10 mouse cellular contexts compared by ENCODE assay signal in the genomic region with DNA sequence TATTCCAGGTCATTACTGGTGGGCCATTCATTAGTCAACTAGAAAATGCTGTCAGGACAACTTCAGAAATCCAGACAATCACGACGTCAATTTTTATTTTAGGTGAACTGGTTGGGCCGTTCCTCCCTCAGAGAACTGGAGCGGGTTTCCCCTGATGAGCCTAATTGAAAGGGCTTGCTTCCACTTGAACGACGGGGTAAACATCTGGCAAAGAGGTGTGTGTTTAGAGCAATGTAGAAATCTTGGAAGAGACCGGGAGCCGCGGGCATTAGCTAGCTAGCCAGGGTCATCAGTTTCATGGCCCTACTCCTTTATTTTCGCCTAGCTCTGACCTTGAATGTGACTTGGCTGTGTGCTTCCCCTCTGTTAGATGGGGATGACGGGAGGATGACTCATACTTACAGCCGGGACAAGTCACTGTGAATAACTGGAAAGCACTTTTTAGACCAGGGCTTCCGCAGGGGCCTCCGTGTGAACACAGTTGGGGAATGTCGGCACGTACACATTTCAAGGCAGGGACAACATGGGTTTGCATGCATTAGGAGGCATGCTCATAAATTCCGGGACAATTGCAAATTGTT.
DNase-seq lines count a peak whose midpoint lies in the region; ATAC-seq and TF ChIP-seq lines count a peak whose summit lies in the region.
"Had no signal": no experiment of that assay in that cellular context is flagged by ENCODE, and none has a peak within 500 bp of the region (broad histone marks: within the 10 kb centered on the region; RNA-seq: fewer than 3 reads in every experiment).

No protein-coding gene starts in this region.

- H3K9me3 ChIP-seq in heart, embryonic 10.5 days, result no peaks in the 10 kb centered on the region
- no peaks in the 10 kb centered on the region for H3K9me3 ChIP-seq in intestine, postnatal 0 days (ENCODE audit: control insufficient read depth)
- H3K9me3 ChIP-seq: embryonic facial prominence, embryonic 12.5 days had no signal

- H3K9ac ChIP-seq in intestine, postnatal 0 days (ENCODE audit: low read depth, low read length), result no peak overlapping the region
- H3K9ac ChIP-seq: embryonic facial prominence, embryonic 12.5 days had no signal

- H3K27me3 ChIP-seq in heart, embryonic 10.5 days (ENCODE audit: insufficient read depth, poor library complexity, severe bottlenecking), result no peaks in the 10 kb centered on the region
- H3K27me3 ChIP-seq in intestine, postnatal 0 days (replicated peaks; ENCODE audit: control insufficient read depth, insufficient read depth, low read length), result no peaks in the 10 kb centered on the region
- H3K27me3 ChIP-seq: embryonic facial prominence, embryonic 12.5 days had no signal

- H3K36me3 ChIP-seq in heart, embryonic 10.5 days, result no peaks in the 10 kb centered on the region
- H3K36me3 ChIP-seq in intestine, postnatal 0 days (ENCODE audit: control insufficient read depth, insufficient read depth), result no peaks in the 10 kb centered on the region
- H3K36me3 ChIP-seq: embryonic facial prominence, embryonic 12.5 days had no signal

- DNase-seq in heart, adult 8-10 months (ENCODE audit: low spot score), result peak; percentile 10
- no peak for DNase-seq in heart, embryonic 10.5 days (ENCODE audit: low spot score)
- peak; percentile 45 for DNase-seq in 3T3-L1 (ENCODE audit: low read depth, low spot score)
- peak; percentile 24 for DNase-seq in brain, adult 2 months (ENCODE audit: low read depth, low spot score)
- DNase-seq in cerebellum, postnatal 36 days, result no peak
- no peak for DNase-seq in cerebellum, adult 9-10 months
- DNase-seq in left cerebral cortex, postnatal 4 days, result no peak
- DNase-seq: layer of hippocampus, postnatal 36 days had no signal

- no peak overlapping the region for H3K27ac ChIP-seq in heart, embryonic 10.5 days
- H3K27ac ChIP-seq in intestine, postnatal 0 days (ENCODE audit: low read depth, low read length), result no peak overlapping the region
- H3K27ac ChIP-seq: embryonic facial prominence, embryonic 12.5 days had no signal

- ATAC-seq in intestine, postnatal 0 days, result no peak

- H3K4me1 ChIP-seq in heart, embryonic 10.5 days, result peaks cover 10% of the 10 kb centered on the region; the same call in 1 of the 2 replicates
- H3K4me1 ChIP-seq in intestine, postnatal 0 days (replicated peaks; ENCODE audit: control insufficient read depth, insufficient read depth, low read length), result no peaks in the 10 kb centered on the region
- H3K4me1 ChIP-seq: embryonic facial prominence, embryonic 12.5 days had no signal

- WGBS in heart, embryonic 10.5 days, result 68% methylated on average over 17 of the region's 17 CpGs
- 57% methylated on average over 17 of the region's 17 CpGs for WGBS in intestine, postnatal 0 days

- no peak overlapping the region for H3K4me3 ChIP-seq in heart, embryonic 10.5 days
- H3K4me3 ChIP-seq in intestine, postnatal 0 days (ENCODE audit: low read depth, low read length), result no peak overlapping the region
- H3K4me3 ChIP-seq: embryonic facial prominence, embryonic 12.5 days had no signal

- no peak for TF ChIP-seq CTCF in intestine, postnatal 0 days (IDR thresholded peaks at IDR 0.05; ENCODE audit: low read depth)

- intact Hi-C loops in left cerebral cortex, postnatal 4 days (cut with DNase I), result no loop called here

- peak overlapping the region; percentile 27; the same call in 1 of the 2 replicates for H3K4me2 ChIP-seq in intestine, postnatal 0 days (replicated peaks; ENCODE audit: low read depth)
- H3K4me2 ChIP-seq: embryonic facial prominence, embryonic 12.5 days had no signal

Comparison
In these comparisons a context has a peak if more than half of its experiments do, and no peak if none do; other contexts are left out.
1. DNase-seq: peak in heart, adult 8-10 months (single experiment), 3T3-L1 (single experiment) and brain, adult 2 months (single experiment); none in heart, embryonic 10.5 days (single experiment), cerebellum, postnatal 36 days (0 of 2), cerebellum, adult 9-10 months (single experiment) and left cerebral cortex, postnatal 4 days (single experiment).